Mouse (Mus musculus) CH12.LX (cell line): ENCODE measurements at regions not wholly inside any gene's neighbourhood (a gene's known extent, or its start where the extent isn't known, plus 50 kb on each side); places are given as distances from the start of the nearest gene placed in this dataset.

ENCODE experiments used
- DNase-seq: peaks from one replicate; pipeline ENCODE4 v3.0.0-alpha.2; 2013; ENCODE audit errors: extremely low read depth
- H3K27ac ChIP-seq: 2 replicates; pipeline ENCODE4 v1.5.1; 2012; ENCODE audit warnings: low read depth, mild to moderate bottlenecking, control low read depth, moderate library complexity; ENCODE audit not compliant: insufficient read depth
- H3K27me3 ChIP-seq: replicated peaks from 2 replicates; pipeline ENCODE3; 2012; ENCODE audit warnings: inconsistent platforms
- H3K36me3 ChIP-seq, 2 experiments: replicated peaks in 1 of 2; 2 replicates each; pipeline versions ENCODE3 to v1.6.1; 2012; ENCODE audit warnings: inconsistent platforms in 1 of 2, low read length in 1 of 2, mild to moderate bottlenecking in 1 of 2, mixed read lengths in 1 of 2, moderate library complexity in 1 of 2; ENCODE audit not compliant: control insufficient read depth in 1 of 2, insufficient read depth in 1 of 2
- H3K4me1 ChIP-seq, 2 experiments: 2 replicates each; pipeline ENCODE4 v1.6.1; 2012; ENCODE audit warnings: inconsistent platforms in 1 of 2, moderate library complexity in 1 of 2; ENCODE audit not compliant: insufficient read depth in 2 of 2, control insufficient read depth in 1 of 2
- H3K4me2 ChIP-seq: 2 replicates; pipeline ENCODE4 v1.6.1; 2012; ENCODE audit warnings: low read depth, mild to moderate bottlenecking, control low read depth; ENCODE audit not compliant: poor library complexity, insufficient read depth, severe bottlenecking
- H3K4me3 ChIP-seq, 3 experiments: fragments of 150-350 bp in 1 of 3; sonication (generic) in 1 of 3; replicated peaks in 1 of 3; 2 replicates each; pipeline versions ENCODE3 to v1.5.1; 2011 to 2012; ENCODE audit warnings: low read depth in 2 of 3, low read length in 2 of 3, mild to moderate bottlenecking in 2 of 3, moderate library complexity in 2 of 3, control low read depth in 1 of 3, improper control_type of control experiment in 1 of 3, inconsistent platforms in 1 of 3, mixed read lengths in 1 of 3; ENCODE audit not compliant: poor library complexity in 1 of 3
- H3K79me2 ChIP-seq: replicated peaks from 2 replicates; pipeline ENCODE4 v1.6.1; 2012; ENCODE audit warnings: mild to moderate bottlenecking, moderate library complexity; ENCODE audit not compliant: control insufficient read depth, poor library complexity, insufficient read depth, severe bottlenecking; ENCODE audit errors: extremely low read depth
- H3K9ac ChIP-seq: 2 replicates; pipeline ENCODE4 v1.6.1; 2012; ENCODE audit warnings: low read depth, mild to moderate bottlenecking, control low read depth, moderate library complexity; ENCODE audit not compliant: insufficient read depth
- H3K9me3 ChIP-seq: replicated peaks from 2 replicates; pipeline ENCODE3; 2012; ENCODE audit warnings: low read length, inconsistent platforms, mixed read lengths
- E2F4 ChIP-seq: IDR thresholded peaks from 2 replicates; pipeline ENCODE4 v1.6.1; 2011; ENCODE audit warnings: low read depth, low read length, improper control_type of control experiment; ENCODE audit not compliant: insufficient replicate concordance
- ELF1 ChIP-seq: IDR thresholded peaks from 2 replicates; pipeline ENCODE4 v1.6.1; 2014; ENCODE audit warnings: low read depth, mild to moderate bottlenecking, inconsistent platforms, low read length, improper control_type of control experiment
- HCFC1 ChIP-seq: IDR thresholded peaks from 2 replicates; pipeline ENCODE4 v1.6.1; 2012; ENCODE audit warnings: low read depth, mild to moderate bottlenecking, inconsistent platforms, low read length, improper control_type of control experiment
- JUND ChIP-seq: conservative IDR thresholded peaks from 2 replicates; pipeline ENCODE4 v1.6.1; 2011; ENCODE audit warnings: low read depth, low read length, improper control_type of control experiment
- MAZ ChIP-seq: IDR thresholded peaks from 2 replicates; pipeline ENCODE4 v1.6.1; 2012; ENCODE audit warnings: low read depth, mild to moderate bottlenecking, inconsistent platforms, low read length, improper control_type of control experiment, moderate library complexity
- MEF2A ChIP-seq: IDR thresholded peaks from 2 replicates; pipeline ENCODE4 v1.6.1; 2014; ENCODE audit warnings: low read depth, mild to moderate bottlenecking, inconsistent platforms, low read length, improper control_type of control experiment, borderline replicate concordance
- MXI1 ChIP-seq: IDR thresholded peaks from 2 replicates; pipeline ENCODE4 v1.6.1; 2011; ENCODE audit warnings: mild to moderate bottlenecking, low read depth, low read length, improper control_type of control experiment
- PAX5 ChIP-seq: IDR thresholded peaks from 2 replicates; pipeline ENCODE4 v1.6.1; 2012; ENCODE audit warnings: low read length, inconsistent platforms, mixed read lengths
- POLR2A ChIP-seq: IDR thresholded peaks from 2 replicates; pipeline ENCODE4 v1.6.1; 2011; ENCODE audit warnings: low read depth, mild to moderate bottlenecking, improper control_type of control experiment, low read length
- TCF12 ChIP-seq: IDR thresholded peaks from 2 replicates; pipeline ENCODE4 v1.6.1; 2014; ENCODE audit warnings: low read depth, mild to moderate bottlenecking, inconsistent platforms, low read length, improper control_type of control experiment
- USF2 ChIP-seq: conservative IDR thresholded peaks from 2 replicates; pipeline ENCODE4 v1.6.1; 2011; ENCODE audit warnings: low read depth, low read length, improper control_type of control experiment
- ZC3H11A ChIP-seq: IDR thresholded peaks from 2 replicates; pipeline ENCODE4 v1.6.1; 2012; ENCODE audit warnings: low read depth, mild to moderate bottlenecking, inconsistent platforms, low read length, improper control_type of control experiment
- ZKSCAN1 ChIP-seq: IDR thresholded peaks from 2 replicates; pipeline ENCODE4 v1.6.1; 2012; ENCODE audit warnings: low read depth, inconsistent platforms, low read length, improper control_type of control experiment, borderline replicate concordance
- ZMIZ1 ChIP-seq: IDR thresholded peaks from 2 replicates; pipeline ENCODE4 v1.6.1; 2012; ENCODE audit warnings: low read depth, mild to moderate bottlenecking, inconsistent platforms, low read length, improper control_type of control experiment
- ZNF384 ChIP-seq: IDR thresholded peaks from 2 replicates; pipeline ENCODE4 v1.6.1; 2012; ENCODE audit warnings: low read depth, low read length, improper control_type of control experiment, inconsistent platforms
- dilution Hi-C: fragments of 300-500 bp; cut with MboI; formaldehyde crosslinking; loops from 2 replicates; pipeline ENCODE4 v1.14.3; 2020; ENCODE audit warnings: low sequenced_read_pairs; ENCODE audit not compliant: extremely low pct_unique_long_range_greater_than_20kb, extremely low pct_ligation_motif_present
- in situ Hi-C: fragments of 300-500 bp; cut with MboI; formaldehyde crosslinking; loops from 3 replicates; pipeline ENCODE4 v1.14.3; 2019; ENCODE audit warnings: low sequenced_read_pairs, low pct_ligation_motif_present, low pct_unique_long_range_greater_than_20kb, mixed read lengths

DNA sequence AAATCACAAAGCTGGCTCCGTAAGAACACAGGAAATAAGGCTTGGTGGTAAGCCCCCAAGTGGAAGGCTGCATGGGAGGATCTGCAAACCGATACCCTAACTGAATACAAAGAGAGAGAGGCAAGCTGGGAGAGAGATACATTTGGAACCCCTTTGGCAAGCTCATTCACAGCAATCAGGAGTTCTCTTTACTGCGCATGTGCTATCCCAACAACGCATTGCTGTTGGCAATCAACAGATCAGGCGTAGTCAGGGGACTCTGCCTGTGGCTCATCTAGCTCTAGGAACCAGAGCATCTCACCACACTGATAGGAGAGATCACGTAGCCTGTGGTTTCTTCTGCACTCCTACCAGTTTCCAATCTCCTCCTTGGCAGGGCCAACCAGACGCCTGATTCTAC lies 103.9 kb upstream of the Phyhipl start:
- Histone ChIP-seq H3K9ac (no peak overlapping the region), H3K4me3 (no peak overlapping the region), H3K79me2 (no peaks in the 10 kb centered on the region), H3K36me3 (no peaks in the 10 kb centered on the region), H3K27me3 (no peaks in the 10 kb centered on the region), H3K4me1 (no peaks in the 10 kb centered on the region), H3K4me2 (no peak overlapping the region), H3K9me3 (peaks cover 76% of the 10 kb centered on the region), H3K27ac (no peak overlapping the region)
- in situ Hi-C loops = no loop called here
- DNase-seq = no peak
- TF ChIP-seq HCFC1 (no peak), USF2 (no peak), ZKSCAN1 (no peak), JUND (no peak), ZC3H11A (no peak), MEF2A (no peak), TCF12 (no peak), ZMIZ1 (no peak), MXI1 (no peak), MAZ (no peak), POLR2A (no peak), ZNF384 (no peak)
- dilution Hi-C loops = no loop called here

DNA sequence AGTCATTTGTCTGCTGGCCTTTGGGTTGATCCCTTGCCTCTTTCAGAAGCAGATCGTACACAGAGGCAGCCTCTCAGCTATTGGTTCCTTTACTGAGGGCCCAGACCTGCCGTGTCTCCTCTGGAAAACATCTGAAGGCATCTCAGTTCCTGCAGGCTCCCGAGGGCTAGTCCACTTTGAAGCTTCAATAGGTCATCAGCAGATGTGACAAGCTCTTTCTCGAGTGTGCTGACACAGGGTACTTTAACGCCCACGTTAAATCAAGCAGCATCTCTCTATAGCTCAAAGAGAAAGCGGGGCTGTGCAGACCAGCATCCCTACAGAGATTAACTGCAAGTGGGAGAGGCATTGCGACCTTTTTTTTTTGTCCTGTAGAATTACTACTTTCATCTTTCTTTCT lies 96.0 kb upstream of the Phyhipl start:
- no peak for DNase-seq
- H3K79me2 ChIP-seq = no peaks in the 10 kb centered on the region
- no peak overlapping the region for H3K9ac ChIP-seq
- H3K4me2 ChIP-seq = no peak overlapping the region
- no peaks in the 10 kb centered on the region for H3K36me3 ChIP-seq
- in situ Hi-C loops (no loop called here), dilution Hi-C loops (no loop called here)
- no peaks in the 10 kb centered on the region for H3K4me1 ChIP-seq
- no peak overlapping the region for H3K4me3 ChIP-seq
- TF ChIP-seq PAX5 (no peak), ELF1 (no peak), E2F4 (no peak)
- no peaks in the 10 kb centered on the region for H3K27me3 ChIP-seq
- H3K9me3 ChIP-seq = peaks cover 78% of the 10 kb centered on the region
- H3K27ac ChIP-seq = no peak overlapping the region
